Mouse (Mus musculus) bone marrow macrophage, adult 2 months (primary cell): ENCODE measurements around the gene Banp.

ENCODE experiments used
- CTCF ChIP-seq: IDR thresholded peaks from 2 replicates; pipeline ENCODE4 v1.5.1; 2012; ENCODE audit warnings: low read depth, mild to moderate bottlenecking, low read length, moderate library complexity
- POLR2A ChIP-seq: IDR thresholded peaks from 2 replicates; pipeline ENCODE4 v1.6.1; 2012; ENCODE audit warnings: mild to moderate bottlenecking, low read depth, low read length, borderline replicate concordance

- TF ChIP-seq CTCF, result no peak
- TF ChIP-seq POLR2A, result no peak
Measured at GRCm38 (mm10) chr8:121985673-121986072, 36.1 kb downstream of the Banp start.
